Mouse (Mus musculus) duodenum, adult 2 months (tissue): Measurements from ENCODE around the gene Gm7358. TPM values are rescaled to one million over a fixed set of nuclear protein-coding genes. Genes with fewer than 3 reads are reported as not detected.

ENCODE experiments used
- polyA plus RNA-seq: library from polyadenylated mRNA; depleted of rRNA; stranded (reverse); fragments of >200 nt; gene quantifications from 2 replicates; pipeline ENCODE4 v1.2.3, GENCODE M21; 2012; ENCODE audit warnings: low replicate concordance; rRNA removed

Gene Gm7358
- polyA plus RNA-seq: not detected in 2 replicates

DNA sequence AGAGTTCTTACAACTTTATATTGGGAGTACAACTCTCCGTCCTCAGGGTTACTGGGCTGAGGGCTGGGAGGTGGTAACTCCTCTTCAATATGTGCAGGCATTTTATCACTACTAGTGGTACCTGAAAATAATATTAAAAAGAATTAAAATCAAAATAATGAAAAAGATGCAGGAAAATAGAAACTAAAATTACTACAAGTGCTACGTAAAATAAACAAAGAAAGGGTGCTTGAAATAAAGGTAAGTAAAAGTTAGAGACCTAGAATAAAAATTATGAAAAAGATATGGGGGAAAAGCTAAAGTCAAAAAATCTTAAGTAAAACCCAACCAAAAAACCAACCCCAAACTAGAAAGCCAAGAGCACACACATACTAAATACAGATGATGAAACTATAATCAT lies at the start of gene Gm7358:
Gene Gm7358 (minus strand): TSS at position 101 of the 400 bp plus-strand sequence.

Other genes with a start within 250 kb of the Gm7358 start
- gene Gm7168, start 111.2 kb downstream of the Gm7358 start, polyA plus RNA-seq: not detected in 2 replicates
- not detected in 2 replicates for gene Gm7356, start 55.8 kb downstream of the Gm7358 start, polyA plus RNA-seq
- gene Dact2, start 144.8 kb upstream of the Gm7358 start, polyA plus RNA-seq: 11.4 and 29.7 TPM in 2 replicates
- gene Smoc2, start 220.0 kb upstream of the Gm7358 start, polyA plus RNA-seq: 52.7 and 84.2 TPM in 2 replicates